Mouse (Mus musculus) lung, embryonic 14.5 days (tissue): ENCODE measurements around the gene Olfr524. TPM values are rescaled to one million over a fixed set of nuclear protein-coding genes. Genes with fewer than 3 reads are reported as not detected.

ENCODE experiments used
- ATAC-seq: fragments of 200-750 bp; cut with Nextera tagmentation; 2 replicates; pipeline ENCODE4 v1.8.0; 2017; ENCODE audit warnings: mild to moderate bottlenecking, moderate TSS enrichment, moderate library complexity; ENCODE audit not compliant: insufficient read depth
- DNase-seq: peaks from one replicate; pipeline ENCODE4 v3.0.0-alpha.2; 2015
- H3K27ac ChIP-seq: fragments of 300-500 bp; sonication (generic); 2 replicates; pipeline ENCODE4 v1.5.1; 2014; ENCODE audit warnings: low read depth, mild to moderate bottlenecking, moderate library complexity
- H3K27me3 ChIP-seq: fragments of 300-500 bp; sonication (generic); 2 replicates; pipeline ENCODE4 v1.6.1; 2014; ENCODE audit warnings: low read length, control low read depth; ENCODE audit not compliant: insufficient read depth
- H3K36me3 ChIP-seq: fragments of 300-500 bp; sonication (generic); 2 replicates; pipeline ENCODE4 v1.6.1; 2014; ENCODE audit warnings: control low read depth; ENCODE audit not compliant: insufficient read depth
- H3K4me1 ChIP-seq: fragments of 300-500 bp; sonication (generic); 2 replicates; pipeline ENCODE4 v1.6.1; 2014; ENCODE audit warnings: antibody characterized with exemption, control low read depth; ENCODE audit not compliant: insufficient read depth
- H3K4me2 ChIP-seq: fragments of 300-500 bp; sonication (generic); 2 replicates; pipeline ENCODE4 v1.6.1; 2014; ENCODE audit warnings: mild to moderate bottlenecking
- H3K4me3 ChIP-seq: fragments of 300-500 bp; sonication (generic); 2 replicates; pipeline ENCODE4 v1.5.1; 2014; ENCODE audit warnings: low read depth, low read length
- H3K9ac ChIP-seq: fragments of 300-500 bp; sonication (generic); 2 replicates; pipeline ENCODE4 v1.6.1; 2014
- H3K9me3 ChIP-seq: fragments of 300-500 bp; sonication (generic); 2 replicates; pipeline ENCODE4 v1.6.1; 2016; ENCODE audit warnings: low read depth, low read length, control low read depth
- CTCF ChIP-seq: IDR thresholded peaks from 2 replicates; pipeline ENCODE4 v1.5.1; 2016; ENCODE audit warnings: antibody characterized with exemption, low read depth
- WGBS: fragments of 180-500 bp; shearing (Covaris S2); extraction: QIAGEN DNeasy Blood & Tissue Kit; methylation state at CpG from one replicate; pipeline ENCODE4 v1.1.7; 2014; 5-methylcytosine and 5-hydroxymethylcytosine counted together
- polyA plus RNA-seq: library from polyadenylated mRNA; unstranded; fragments of >200 nt; fragmentation: Nextera tagmentation; extraction: Ambion mirVana; gene quantifications from 2 replicates; pipeline ENCODE4 v1.2.1, GENCODE M21; 2014

Gene Olfr524
- polyA plus RNA-seq, 1 experiment from 2014 or later = not detected

DNA sequence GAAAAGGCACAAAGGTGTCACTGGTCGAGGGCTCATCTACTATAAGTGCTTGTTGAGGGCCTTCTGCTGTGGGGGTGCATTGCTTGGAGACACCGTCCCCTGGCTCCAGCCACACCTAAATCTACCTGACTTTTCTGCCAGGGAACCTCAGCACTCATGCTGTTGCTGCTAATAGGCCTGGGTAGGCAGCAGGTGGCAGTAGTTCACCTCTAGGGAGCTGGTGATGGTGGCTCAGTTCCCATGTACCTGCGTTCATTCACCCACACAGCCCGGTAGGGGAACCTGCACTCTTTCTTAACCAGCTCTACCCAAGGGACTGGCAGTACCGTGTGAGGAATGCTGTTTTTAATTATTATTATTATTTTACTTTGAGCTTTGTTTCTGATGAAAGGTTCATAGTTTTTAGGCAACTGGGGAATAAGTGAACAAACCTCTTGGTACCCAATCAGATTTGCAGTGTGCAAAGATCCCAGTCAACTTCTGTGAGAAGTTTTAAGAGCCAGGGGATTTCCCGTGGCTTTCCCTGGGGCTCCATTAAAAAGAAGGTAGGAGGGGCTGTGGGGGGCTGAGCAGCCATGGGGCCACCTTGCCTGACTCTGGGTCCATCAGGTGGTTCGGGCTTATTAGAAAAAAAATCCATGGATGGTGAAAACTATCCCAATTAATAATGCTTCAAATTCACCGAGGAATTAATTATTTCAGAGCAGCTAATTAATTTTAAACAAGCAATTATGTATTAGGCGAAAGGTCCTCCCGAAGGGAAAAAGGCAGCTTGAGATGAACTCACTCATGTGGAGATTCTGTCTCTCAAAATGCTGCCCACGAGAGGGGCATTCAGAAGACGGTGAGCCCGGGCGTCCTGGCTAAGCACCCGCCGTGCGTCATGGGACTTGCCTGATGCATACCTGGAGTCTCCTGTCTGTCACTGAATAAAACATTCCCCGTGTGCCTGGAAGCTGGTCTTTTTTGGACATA is 18.8 kb downstream of the Olfr524 start:
- H3K9me3 ChIP-seq = no peaks in the 10 kb centered on the region
- ATAC-seq (no peak), DNase-seq (peak; percentile 18)
- no peak overlapping the region for H3K4me2 ChIP-seq
- H3K9ac ChIP-seq = no peak overlapping the region
- no peaks in the 10 kb centered on the region for H3K36me3 ChIP-seq
- no peaks in the 10 kb centered on the region for H3K27me3 ChIP-seq
- H3K4me1 ChIP-seq = no peaks in the 10 kb centered on the region
- TF ChIP-seq CTCF = peak; percentile 57
- no peak overlapping the region for H3K4me3 ChIP-seq
- H3K27ac ChIP-seq = no peak overlapping the region
- WGBS = 60% methylated on average over 18 of the region's 18 CpGs

- Histone ChIP-seq H3K4me3 (no peak overlapping the region), H3K4me1 (no peaks in the 10 kb centered on the region), H3K4me2 (no peak overlapping the region), H3K27me3 (no peaks in the 10 kb centered on the region), H3K27ac (no peak overlapping the region), H3K36me3 (no peaks in the 10 kb centered on the region), H3K9ac (no peak overlapping the region), H3K9me3 (no peaks in the 10 kb centered on the region)
- DNase-seq (no peak), ATAC-seq (no peak)
- 75% methylated on average over 4 of the region's 4 CpGs for WGBS
- TF ChIP-seq CTCF = no peak
These were observed 21.6 kb downstream of the Olfr524 start for GRCm38 (mm10) chr7:140184206-140184605.

DNA sequence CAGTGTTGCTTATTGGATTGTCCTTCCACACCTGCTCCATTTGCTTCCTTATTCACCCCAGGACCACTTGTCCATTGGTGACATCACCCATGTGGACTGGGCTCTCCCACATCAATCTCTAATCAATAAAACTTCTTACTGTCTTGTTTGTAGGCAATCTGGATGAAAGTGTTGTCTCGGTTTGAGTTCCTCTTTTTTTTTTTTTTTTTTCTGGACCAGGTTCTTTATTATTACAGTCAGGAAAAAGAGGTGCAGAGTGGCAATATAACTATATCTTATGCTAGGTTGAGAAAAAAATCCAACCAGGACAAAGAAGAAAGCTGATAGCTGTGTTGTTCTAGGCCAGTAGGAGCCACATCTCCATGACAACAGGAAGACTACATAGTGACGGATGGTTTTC is 25.1 kb downstream of the Olfr524 start:
- no peak overlapping the region for H3K4me2 ChIP-seq
- no peak overlapping the region for H3K9ac ChIP-seq
- no peak overlapping the region for H3K27ac ChIP-seq
- ATAC-seq (no peak), DNase-seq (no peak)
- H3K4me1 ChIP-seq = no peaks in the 10 kb centered on the region
- 66% methylated on average over 2 of the region's 2 CpGs for WGBS
- no peak overlapping the region for H3K4me3 ChIP-seq
- H3K36me3 ChIP-seq = no peaks in the 10 kb centered on the region
- no peaks in the 10 kb centered on the region for H3K9me3 ChIP-seq
- TF ChIP-seq CTCF = no peak
- no peaks in the 10 kb centered on the region for H3K27me3 ChIP-seq

DNA sequence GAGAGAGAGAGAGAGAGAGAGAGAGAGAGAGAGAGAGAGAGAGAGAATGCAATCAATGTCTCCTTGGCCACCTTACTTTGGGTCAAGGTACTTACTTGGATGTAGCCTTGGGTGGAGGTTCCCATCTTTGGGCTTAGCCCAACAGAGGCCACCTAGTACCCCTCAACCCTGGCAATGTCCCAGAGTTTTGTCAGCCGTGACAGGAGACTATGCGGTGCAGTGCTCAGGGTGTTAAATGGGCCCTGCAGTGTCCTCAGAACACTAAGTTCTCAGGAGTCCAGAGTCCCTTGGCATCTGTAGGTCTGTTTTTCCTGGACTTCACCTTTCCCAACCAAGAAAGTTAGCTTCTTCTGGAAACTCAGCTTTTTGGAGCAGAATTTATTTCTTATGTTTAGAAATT is 26.6 kb downstream of the Olfr524 start:
- H3K9me3 ChIP-seq = no peaks in the 10 kb centered on the region
- H3K27me3 ChIP-seq = no peaks in the 10 kb centered on the region
- H3K4me3 ChIP-seq = no peak overlapping the region
- no peak overlapping the region for H3K4me2 ChIP-seq
- no peak overlapping the region for H3K27ac ChIP-seq
- no peak for ATAC-seq
- TF ChIP-seq CTCF = no peak
- no peaks in the 10 kb centered on the region for H3K4me1 ChIP-seq
- H3K9ac ChIP-seq = no peak overlapping the region
- H3K36me3 ChIP-seq = no peaks in the 10 kb centered on the region
- no peak for DNase-seq
- 78% methylated on average over 2 of the region's 2 CpGs for WGBS

DNA sequence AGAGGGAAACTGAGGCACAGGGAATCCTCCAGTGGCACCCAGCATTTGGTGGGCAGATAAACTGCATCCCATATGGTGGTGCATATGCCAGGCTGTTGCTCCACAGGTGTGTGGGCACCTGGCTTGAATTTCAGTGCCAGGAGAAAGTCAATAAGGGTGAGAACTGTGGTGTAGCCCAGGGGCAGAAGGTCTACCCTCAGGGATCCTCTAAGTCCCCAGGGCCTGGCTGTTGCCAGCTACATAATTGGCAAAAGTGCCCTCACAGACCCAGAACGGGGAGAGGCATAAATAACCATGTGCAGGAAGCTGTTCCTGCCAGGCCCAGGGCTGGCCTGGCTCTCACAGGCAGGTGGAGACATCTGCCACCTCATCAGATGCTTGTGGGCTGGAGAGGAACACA is 32.8 kb downstream of the Olfr524 start, which contains the start of gene Olfr523:
Olfr523 (plus strand) TSS at position 282 of the 400 bp plus-strand sequence.
- ATAC-seq (no peak), DNase-seq (no peak)
- H3K27ac ChIP-seq = no peak within 1 kb of the TSS
- no peak within 1 kb of the TSS for H3K4me3 ChIP-seq
- no peaks in the 10 kb centered on the region for H3K4me1 ChIP-seq
- 43% methylated on average over 1 of the region's 1 CpGs for WGBS
- H3K9ac ChIP-seq = no peak within 1 kb of the TSS
- no peaks in the 10 kb centered on the region for H3K36me3 ChIP-seq
- no peaks in the 10 kb centered on the region for H3K27me3 ChIP-seq
- no peak within 1 kb of the TSS for H3K4me2 ChIP-seq
- TF ChIP-seq CTCF = no peak
- H3K9me3 ChIP-seq = no peaks in the 10 kb centered on the region

DNA sequence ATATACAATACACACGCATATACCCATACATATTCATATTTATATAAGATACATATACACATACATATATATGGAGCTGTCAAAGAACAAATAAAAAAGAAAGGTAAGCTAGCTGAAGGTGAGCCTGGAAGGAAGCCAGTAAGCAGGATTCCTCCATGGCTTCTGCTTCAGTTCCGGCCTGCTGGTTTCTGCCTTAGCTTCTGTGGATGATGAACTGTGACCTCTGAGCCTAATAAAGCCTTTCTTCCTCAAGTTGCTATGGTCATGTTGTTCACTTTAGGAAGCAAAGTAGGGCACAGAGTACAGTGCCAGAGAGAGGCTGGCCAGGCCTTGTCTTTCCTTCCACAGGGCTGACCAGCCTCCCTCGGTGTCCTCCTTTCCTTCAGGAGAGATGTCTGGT is 34.9 kb downstream of the Olfr524 start:
- Histone ChIP-seq H3K27ac (no peak overlapping the region), H3K4me2 (no peak overlapping the region), H3K36me3 (no peaks in the 10 kb centered on the region), H3K9ac (no peak overlapping the region), H3K27me3 (no peaks in the 10 kb centered on the region), H3K4me3 (no peak overlapping the region), H3K4me1 (no peaks in the 10 kb centered on the region), H3K9me3 (no peaks in the 10 kb centered on the region)
- 91% methylated on average over 3 of the region's 3 CpGs for whole genome bisulfite sequencing
- DNase-seq (no peak), ATAC-seq (no peak)
- TF ChIP-seq CTCF = no peak

GRCm38 (mm10) chr7:140169386-140169785 is 36.4 kb downstream of the Olfr524 start:
- ATAC-seq = no peak
- WGBS = 50% methylated on average over 4 of the region's 4 CpGs
- DNase-seq = no peak
- Histone ChIP-seq H3K4me3 (no peak overlapping the region), H3K27ac (no peak overlapping the region), H3K4me2 (no peak overlapping the region), H3K27me3 (no peaks in the 10 kb centered on the region), H3K9ac (no peak overlapping the region), H3K4me1 (no peaks in the 10 kb centered on the region), H3K36me3 (no peaks in the 10 kb centered on the region), H3K9me3 (no peaks in the 10 kb centered on the region)
- TF ChIP-seq CTCF = no peak
